Mouse (Mus musculus): ENCODE data around the gene Strip2. TPM values are rescaled to one million over a fixed set of nuclear protein-coding genes. Genes with fewer than 3 reads are reported as not detected.

The Strip2 gene
- total RNA-seq, 2 experiments from 2014 or later: 2.0 to 2.3 TPM

DNA sequence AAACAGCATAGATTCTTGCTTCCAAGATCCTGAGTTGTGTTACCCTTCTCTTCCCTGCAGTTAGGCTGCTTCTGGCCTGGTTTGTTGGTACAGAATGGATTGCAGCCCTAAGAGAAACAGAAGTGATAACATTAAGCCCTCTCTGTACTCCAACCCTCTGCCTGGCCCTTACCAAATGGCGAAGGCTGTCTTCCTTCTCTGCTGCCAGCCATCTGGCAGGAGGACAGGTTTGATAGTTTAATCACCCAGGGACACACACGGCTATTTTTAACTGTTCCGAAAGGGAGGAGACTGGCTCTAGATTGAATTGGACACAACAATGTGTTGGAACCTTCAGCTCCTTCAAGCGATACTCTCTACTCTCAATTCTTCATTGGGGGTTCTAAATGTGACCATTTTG is 6.7 kb downstream of the Strip2 start:
- peak; percentile 32 for DNase-seq
- intact Hi-C loops (cut with DNase I; ENCODE audit: low total_unique reads): no loop called here

DNA sequence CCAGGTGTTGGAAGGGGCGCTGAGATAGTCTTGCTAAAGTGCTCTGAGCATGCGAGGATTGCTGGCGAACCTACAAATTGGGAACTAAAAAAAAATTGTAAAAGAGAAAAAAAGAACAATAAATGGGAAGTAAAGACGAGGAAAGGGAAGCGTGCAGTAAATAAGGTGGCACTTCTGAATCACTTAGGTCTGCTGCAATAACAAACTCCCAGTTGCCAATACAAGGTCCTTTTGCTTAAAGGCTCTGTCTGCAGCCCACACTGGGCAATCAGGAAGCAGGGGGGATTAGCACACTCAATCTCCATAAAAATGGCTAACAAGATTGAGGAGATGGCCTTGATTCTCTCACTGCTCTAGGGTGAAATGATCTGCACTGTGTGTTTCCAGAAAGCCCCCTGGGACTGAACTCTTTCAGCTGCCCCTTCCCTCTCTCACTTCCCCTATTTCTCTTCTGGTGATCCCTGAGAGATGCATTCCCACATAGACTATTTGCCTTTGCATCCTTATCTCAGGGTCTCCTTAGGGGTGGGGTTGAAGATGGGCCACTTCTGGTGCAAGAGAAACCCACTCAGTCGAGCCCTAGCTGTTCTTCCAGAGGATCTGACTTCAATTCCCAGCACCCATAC is 8.9 kb downstream of the Strip2 start:
- DNase-seq: no peak
- intact Hi-C loops (cut with DNase I; ENCODE audit: low total_unique reads): no loop called here

DNA sequence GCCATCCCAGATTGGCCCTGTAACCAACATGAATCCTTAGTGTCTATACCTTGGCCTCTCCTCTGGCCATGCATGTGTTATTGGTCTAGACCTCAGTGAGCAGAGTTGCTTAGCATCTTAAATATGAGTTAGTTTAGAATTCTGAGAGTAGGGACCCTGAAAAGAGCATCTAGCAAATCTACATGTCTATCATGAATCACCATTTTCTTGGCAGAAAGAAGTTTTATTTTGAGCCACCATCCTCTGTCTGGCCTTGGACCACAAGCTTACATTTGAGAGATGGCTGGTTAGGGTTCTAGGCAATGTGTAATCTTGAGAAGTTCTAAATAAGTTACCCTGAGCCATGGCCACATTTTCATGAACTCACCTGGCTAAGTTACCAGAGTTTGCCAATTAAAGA is 13.3 kb downstream of the Strip2 start:
- intact Hi-C loops (cut with DNase I; ENCODE audit: low total_unique reads): no loop called here
- no peak for DNase-seq

DNA sequence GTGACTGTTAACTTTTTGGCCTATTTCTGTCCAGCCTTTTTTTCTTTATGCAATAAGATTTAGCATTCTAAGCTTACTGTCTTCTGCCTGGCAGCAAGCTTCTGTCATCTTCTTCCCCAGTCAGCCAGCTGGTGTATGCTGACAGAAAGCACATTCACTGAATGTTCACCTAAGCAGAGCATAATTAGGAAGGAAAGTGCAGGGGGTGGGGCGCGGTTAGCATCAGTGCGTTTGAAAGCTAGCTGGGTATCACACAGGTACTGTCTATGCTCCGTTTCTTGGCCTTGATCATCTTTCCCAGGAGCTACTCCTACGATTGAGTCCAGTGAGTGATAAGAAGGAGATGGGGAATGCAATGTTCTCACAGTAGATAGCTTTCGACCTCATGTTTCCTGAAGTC is 13.9 kb downstream of the Strip2 start:
- DNase-seq: no peak
- intact Hi-C loops (cut with DNase I; ENCODE audit: low total_unique reads): no loop called here

- intact Hi-C loops (cut with DNase I; ENCODE audit: low total_unique reads): no loop called here
- DNase-seq: no peak
Measured at GRCm38 (mm10) chr6:29931181-29931580, 14.4 kb downstream of the Strip2 start.

GRCm38 (mm10) chr6:29935741-29936140 is 18.9 kb downstream of the Strip2 start:
- DNase-seq: peak; percentile 26
- intact Hi-C loops (cut with DNase I; ENCODE audit: low total_unique reads): no loop called here

DNA sequence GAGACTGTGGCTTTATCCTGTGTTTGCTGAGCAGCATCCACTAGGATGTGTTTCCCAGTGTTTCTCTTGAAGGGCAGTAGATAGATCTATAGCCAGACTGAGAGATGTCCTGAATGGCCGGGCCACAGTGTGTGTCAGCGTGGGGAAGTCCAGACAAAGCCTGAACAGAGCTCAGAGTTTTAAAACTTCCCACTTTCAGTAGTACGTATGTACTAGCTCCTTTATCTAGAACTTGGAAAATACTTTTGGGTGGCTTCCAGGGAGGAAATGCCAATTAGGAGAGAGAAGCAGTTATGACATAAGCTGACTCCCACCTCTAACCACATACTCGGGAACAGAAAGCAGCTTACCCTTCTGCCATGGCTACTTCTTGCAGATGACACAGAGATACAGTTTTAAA is 23.6 kb downstream of the Strip2 start:
- intact Hi-C loops (cut with DNase I; ENCODE audit: low total_unique reads): no loop called here
- DNase-seq: no peak

GRCm38 (mm10) chr6:29941036-29941435 is 24.2 kb downstream of the Strip2 start:
- DNase-seq: peak; percentile 34

GRCm38 (mm10) chr6:29944465-29944864 is 27.7 kb downstream of the Strip2 start:
- intact Hi-C loops (cut with DNase I; ENCODE audit: low total_unique reads): no loop called here
- DNase-seq: no peak

More at GRCm38 (mm10) chr6:29941036-29941435, 24.2 kb downstream of the Strip2 start:
- intact Hi-C loops (cut with DNase I; ENCODE audit: low total_unique reads): no loop called here

DNA sequence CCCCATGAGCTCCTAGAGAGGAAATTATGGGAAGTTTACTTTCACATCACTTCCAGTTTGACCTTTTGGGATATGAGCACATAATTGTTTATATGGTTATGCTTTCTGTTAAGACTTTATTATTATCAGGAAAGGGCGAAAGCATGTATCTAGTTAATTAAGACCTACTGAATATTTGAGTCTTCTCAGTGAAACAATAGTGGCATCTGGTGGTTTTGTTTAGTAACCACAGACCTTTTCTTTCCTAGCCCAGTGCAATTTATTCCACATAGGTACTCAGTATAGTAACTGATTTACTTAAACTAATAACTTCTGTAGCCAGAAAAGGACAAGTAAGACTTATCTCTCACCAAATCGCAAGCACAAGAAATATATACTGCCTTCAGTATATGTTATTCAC is 29.8 kb downstream of the Strip2 start:
- DNase-seq: no peak
- intact Hi-C loops (cut with DNase I; ENCODE audit: low total_unique reads): loop anchor here (5.0 kb wide), 1 partner anchor 89 kb away; no protein-coding TSS in a partner anchor

DNA sequence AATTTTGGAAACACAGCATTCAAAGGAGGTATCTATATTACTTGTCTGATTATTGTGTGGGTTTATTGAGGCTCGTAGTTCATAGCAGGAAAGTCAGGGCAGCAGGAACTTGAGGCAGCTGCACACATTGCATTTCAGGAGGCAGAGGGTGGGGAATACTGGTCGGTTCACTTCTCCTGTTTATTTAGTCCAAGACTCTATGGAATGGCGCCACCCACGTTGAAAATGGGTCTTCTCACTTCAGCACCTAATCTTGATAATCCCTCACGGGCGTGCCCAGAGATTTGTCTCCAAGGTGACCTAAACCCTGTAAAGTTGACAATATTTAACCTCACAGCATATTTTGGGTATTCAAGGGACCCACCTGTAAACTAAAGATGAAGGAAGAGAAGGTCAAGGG is 31.0 kb downstream of the Strip2 start:
- no peak for DNase-seq
- intact Hi-C loops (cut with DNase I; ENCODE audit: low total_unique reads): loop anchor here (5.0 kb wide), 1 partner anchor 91 kb away; no protein-coding TSS in a partner anchor

DNA sequence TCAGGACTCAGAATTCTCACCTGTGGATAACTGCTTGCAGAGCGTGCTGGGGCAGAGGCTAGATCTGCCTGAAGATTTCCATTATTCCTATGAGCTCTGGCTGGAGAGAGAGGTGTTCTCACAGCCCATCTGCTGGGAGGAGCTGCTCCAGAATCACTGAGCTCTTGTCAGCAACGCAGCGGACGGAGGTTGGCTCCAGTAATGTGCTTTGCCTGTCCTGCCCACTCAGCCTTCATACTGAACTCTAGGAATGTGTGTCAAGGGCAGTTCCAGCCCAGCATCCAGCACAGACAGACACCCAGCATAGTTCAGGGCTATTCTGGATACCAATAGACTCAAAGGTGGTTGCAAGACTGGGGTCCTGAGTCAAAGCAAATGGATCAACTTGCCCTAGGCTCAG is 39.9 kb downstream of the Strip2 start:
- intact Hi-C loops (cut with DNase I; ENCODE audit: low total_unique reads): no loop called here
- DNase-seq: no peak

DNA sequence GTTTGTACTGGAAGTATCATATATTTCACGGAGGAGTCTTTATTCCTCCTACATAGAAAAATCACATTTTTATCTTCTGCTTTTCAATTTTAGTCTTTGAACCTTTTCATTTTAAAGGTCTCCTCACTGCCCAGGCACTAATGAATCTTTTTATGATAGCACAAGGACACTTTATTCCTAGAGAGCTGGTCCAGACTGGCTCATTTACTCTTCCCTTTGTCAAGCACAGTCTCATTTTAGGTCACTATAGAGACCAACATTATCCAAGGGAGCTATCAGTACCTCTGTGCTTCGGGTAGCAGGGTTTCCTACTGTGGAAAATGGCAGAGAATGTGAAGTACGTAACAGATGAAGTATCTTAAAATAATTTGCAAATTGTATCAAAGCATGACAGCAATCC is 41.9 kb downstream of the Strip2 start:
- intact Hi-C loops (cut with DNase I; ENCODE audit: low total_unique reads): no loop called here
- no peak for DNase-seq

DNA sequence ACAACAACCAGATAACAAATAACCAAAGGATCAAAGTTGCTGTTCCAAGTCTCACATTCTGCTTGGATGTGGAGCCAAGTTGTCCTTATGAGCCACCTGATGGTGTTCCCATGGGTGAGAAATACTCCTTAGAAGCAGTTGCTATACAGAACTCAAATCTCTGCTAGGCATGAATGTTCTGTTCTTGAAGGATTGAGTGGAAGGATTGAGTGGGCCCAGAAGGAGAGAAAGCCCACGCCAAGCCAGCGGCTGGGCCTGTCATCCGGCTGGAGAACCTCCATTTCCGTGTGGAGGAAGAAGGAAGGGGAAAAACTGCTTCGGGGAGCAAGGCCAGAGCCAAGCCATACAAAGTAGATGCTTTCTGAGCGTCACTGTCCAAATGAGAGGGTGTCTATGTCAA is 44.3 kb downstream of the Strip2 start:
- DNase-seq: no peak
- intact Hi-C loops (cut with DNase I; ENCODE audit: low total_unique reads): no loop called here

GRCm38 (mm10) chr6:29967917-29968316 is 51.1 kb downstream of the Strip2 start:
- intact Hi-C loops (cut with DNase I; ENCODE audit: low total_unique reads): no loop called here
- no peak for DNase-seq

DNA sequence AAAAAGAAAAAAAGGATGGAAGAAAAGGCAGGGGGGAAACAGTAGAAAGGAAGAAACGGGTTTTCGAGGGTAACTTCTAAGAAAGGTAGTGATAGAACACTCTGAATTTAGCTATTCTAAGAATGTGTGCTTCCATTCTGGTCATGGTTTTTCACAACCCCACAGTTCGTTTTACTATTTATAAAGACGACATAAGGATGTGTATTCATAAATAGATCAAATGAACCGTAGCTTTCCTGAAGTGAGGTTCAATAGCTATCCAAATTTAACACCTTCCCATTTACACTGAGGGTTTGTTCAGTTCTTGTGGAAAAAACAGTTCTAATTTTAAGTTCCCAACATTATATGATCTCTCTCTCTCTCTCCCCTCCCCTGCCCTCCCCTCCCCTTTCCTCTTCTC is 56.5 kb downstream of the Strip2 start:
- intact Hi-C loops (cut with DNase I; ENCODE audit: low total_unique reads): no loop called here

DNA sequence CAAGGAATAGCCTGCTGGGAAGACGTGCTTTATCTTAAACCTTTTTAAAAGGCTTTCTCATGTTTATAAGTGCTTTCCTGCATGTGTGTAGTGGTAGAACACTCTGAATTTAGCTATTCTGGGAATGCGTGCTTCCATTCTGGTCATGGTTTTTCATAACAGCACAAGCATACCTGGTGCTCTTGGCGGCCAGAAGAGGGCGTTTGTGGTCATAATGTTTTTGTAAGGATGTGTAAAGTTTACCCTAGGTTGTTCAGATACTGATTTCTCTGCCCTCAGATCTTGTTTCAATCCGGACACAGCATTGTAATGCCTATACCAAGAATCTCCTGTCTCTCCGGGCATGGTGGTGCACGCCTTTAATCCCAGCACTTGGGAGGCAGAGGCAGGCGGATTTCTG is 58.0 kb downstream of the Strip2 start:
- intact Hi-C loops (cut with DNase I; ENCODE audit: low total_unique reads): no loop called here
- DNase-seq: no peak

More for the DNA sequence above, 56.5 kb downstream of the Strip2 start:
- DNase-seq: no peak

DNA sequence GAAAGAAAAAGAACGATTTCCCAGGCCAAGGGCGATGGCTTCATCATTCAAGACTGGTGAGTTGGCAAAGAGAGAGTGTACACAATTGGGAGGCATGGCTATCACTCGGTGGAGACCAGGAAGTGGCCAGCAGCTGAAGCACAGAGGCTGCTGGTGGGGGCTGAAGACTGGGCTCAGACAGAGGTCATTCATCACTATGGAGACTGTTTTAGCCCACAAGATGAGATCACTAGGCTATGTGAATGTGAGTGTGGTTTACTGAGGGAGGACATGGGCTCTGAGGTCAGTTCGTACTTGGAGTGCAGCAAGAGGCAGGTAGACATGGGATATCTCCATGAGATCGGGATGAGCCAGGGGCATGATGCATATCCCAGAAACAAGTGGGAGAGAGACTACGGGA is 63.6 kb downstream of the Strip2 start:
- DNase-seq: no peak
- intact Hi-C loops (cut with DNase I; ENCODE audit: low total_unique reads): no loop called here

DNA sequence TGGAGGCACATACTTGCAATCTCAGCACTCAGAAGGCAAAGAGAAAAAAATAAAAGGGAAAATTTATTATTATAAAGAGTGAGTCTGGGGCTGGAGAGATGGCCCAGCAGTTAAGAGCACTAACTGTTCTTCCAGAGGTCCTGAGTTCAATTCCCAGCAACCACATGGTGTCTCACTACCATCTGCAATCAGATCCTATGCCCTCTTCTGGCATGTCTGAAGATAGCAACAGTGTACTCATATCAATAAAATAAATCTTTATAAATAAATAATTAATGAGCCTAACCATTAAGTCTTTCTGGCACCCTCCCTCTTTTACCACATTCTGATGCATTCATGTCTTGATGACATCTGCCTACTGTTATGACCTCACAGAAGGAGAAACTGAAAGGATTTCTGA is 65.0 kb downstream of the Strip2 start:
- no peak for DNase-seq
- intact Hi-C loops (cut with DNase I; ENCODE audit: low total_unique reads): no loop called here

- intact Hi-C loops (cut with DNase I; ENCODE audit: low total_unique reads): no loop called here
- DNase-seq: peak; percentile 86
Measured at GRCm38 (mm10) chr6:29985058-29985498, 68.3 kb downstream of the Strip2 start.

GRCm38 (mm10) chr6:29985504-29985903 is 68.7 kb downstream of the Strip2 start:
- intact Hi-C loops (cut with DNase I; ENCODE audit: low total_unique reads): no loop called here

GRCm38 (mm10) chr6:29985986-29986385 is 69.2 kb downstream of the Strip2 start:
- no peak for DNase-seq
- intact Hi-C loops (cut with DNase I; ENCODE audit: low total_unique reads): no loop called here

More at GRCm38 (mm10) chr6:29985504-29985903, 68.7 kb downstream of the Strip2 start:
- no peak for DNase-seq
